8 mouse cellular contexts compared by ENCODE assay signal in genomic region chrX:158924490-158925398, GRCm38 (mm10).
DNase-seq lines count a peak whose midpoint lies in the region; ATAC-seq and TF ChIP-seq lines count a peak whose summit lies in the region.

No protein-coding gene starts in this region.

- no peak overlapping the region for H3K4me3 ChIP-seq in lung, embryonic 14.5 days (ENCODE audit: low read depth, low read length)

- DNase-seq in cerebellum, adult 9-10 months = peak; percentile 74
- DNase-seq in cerebellum, postnatal 4 days (ENCODE audit: low spot score in 2 of 2) = no peak
- DNase-seq in lung, embryonic 14.5 days = peak; percentile 72
- no peak for DNase-seq in lung, postnatal 10 days
- DNase-seq in retina, postnatal 1 day = peak; percentile 59
- DNase-seq in spleen, adult 18-20 months = no peak
- DNase-seq in left cerebral cortex, adult 18-20 months (ENCODE audit: low spot score in 2 of 2) = no peak

- H3K27me3 ChIP-seq in lung, embryonic 14.5 days (ENCODE audit: insufficient read depth, low read length) = peaks cover 8% of the 10 kb centered on the region; the same call in 1 of the 2 replicates

- H3K4me1 ChIP-seq in lung, embryonic 14.5 days (ENCODE audit: insufficient read depth) = no peaks in the 10 kb centered on the region

- H3K4me2 ChIP-seq in lung, embryonic 14.5 days = peak overlapping the region; percentile 52; the same call in 1 of the 2 replicates

- no peak overlapping the region for H3K9ac ChIP-seq in lung, embryonic 14.5 days

- peak; percentile 28; the same call in 1 of the 2 replicates for ATAC-seq in lung, embryonic 14.5 days (ENCODE audit: insufficient read depth)
- ATAC-seq in hematopoietic stem cell, adult 5-6 weeks (replicated peaks in 1 of 2; ENCODE audit: insufficient read depth in 1 of 2, low FRiP score in 2 of 2, low TSS enrichment in 1 of 2, low read depth in 1 of 2, poor library complexity in 2 of 2, severe bottlenecking in 2 of 2) = peak; percentile 53 to 62; a peak in 2 of 4 replicates

- no peaks in the 10 kb centered on the region for H3K9me3 ChIP-seq in lung, embryonic 14.5 days (ENCODE audit: low read depth, low read length)

- H3K36me3 ChIP-seq in lung, embryonic 14.5 days (ENCODE audit: insufficient read depth) = no peaks in the 10 kb centered on the region

- no peak overlapping the region for H3K27ac ChIP-seq in lung, embryonic 14.5 days (ENCODE audit: low read depth)

- TF ChIP-seq CTCF in lung, embryonic 14.5 days (IDR thresholded peaks at IDR 0.05; ENCODE audit: low read depth) = peak; percentile 66

- 39% methylated on average over 6 of the region's 6 CpGs for WGBS in lung, embryonic 14.5 days

Comparison
In these comparisons a context has a peak if more than half of its experiments do, and no peak if none do; other contexts are left out.
1. DNase-seq: peak in cerebellum, adult 9-10 months (single experiment), lung, embryonic 14.5 days (single experiment) and retina, postnatal 1 day (single experiment); none in cerebellum, postnatal 4 days (0 of 2), lung, postnatal 10 days (single experiment), spleen, adult 18-20 months (0 of 2) and left cerebral cortex, adult 18-20 months (0 of 2).